Mouse (Mus musculus): ENCODE results near the gene Muc1.
"Not testable (repeated sequence)": the region's sequence is repeated elsewhere in the genome, so short reads cannot be mapped to it uniquely, and the experiment has no call there.

Gene Muc1

GRCm38 (mm10) chr3:89210162-89210561 lies 18.7 kb upstream of the Muc1 start:
- no peak for DNase-seq (ENCODE audit: low spot score)

GRCm38 (mm10) chr3:89210731-89211130 lies 18.1 kb upstream of the Muc1 start:
- no peak for DNase-seq (ENCODE audit: low spot score)

- peak; percentile 75 for DNase-seq (ENCODE audit: low spot score)
These were observed 14.9 kb upstream of the Muc1 start for GRCm38 (mm10) chr3:89213803-89214530.

- no peak for DNase-seq (ENCODE audit: low spot score)
These were observed 14.0 kb upstream of the Muc1 start, which contains the start of gene Thbs3 for GRCm38 (mm10) chr3:89214681-89215411. Thbs3 (plus strand) TSS chr3:89215180.

GRCm38 (mm10) chr3:89215853-89216252 lies 13.0 kb upstream of the Muc1 start:
- peak; percentile 65 for DNase-seq (ENCODE audit: low spot score)

GRCm38 (mm10) chr3:89216407-89216806 lies 12.4 kb upstream of the Muc1 start:
- DNase-seq (ENCODE audit: low spot score): not testable (repeated sequence)

GRCm38 (mm10) chr3:89218271-89218670 lies 10.6 kb upstream of the Muc1 start:
- DNase-seq (ENCODE audit: low spot score): no peak

GRCm38 (mm10) chr3:89219546-89219945 lies 9.3 kb upstream of the Muc1 start:
- DNase-seq (ENCODE audit: low spot score): no peak

- DNase-seq (ENCODE audit: low spot score): no peak
These were observed 7.7 kb upstream of the Muc1 start for GRCm38 (mm10) chr3:89221167-89221566.

GRCm38 (mm10) chr3:89224796-89225195 lies 4.1 kb upstream of the Muc1 start:
- DNase-seq (ENCODE audit: low spot score): no peak

- no peak for DNase-seq (ENCODE audit: low spot score)
These were observed 3.5 kb upstream of the Muc1 start for GRCm38 (mm10) chr3:89225321-89225815.

GRCm38 (mm10) chr3:89225918-89226317 lies 2.9 kb upstream of the Muc1 start:
- DNase-seq (ENCODE audit: low spot score): no peak

GRCm38 (mm10) chr3:89226361-89226760 lies 2.5 kb upstream of the Muc1 start:
- no peak for DNase-seq (ENCODE audit: low spot score)

GRCm38 (mm10) chr3:89226900-89227299 lies 2.0 kb upstream of the Muc1 start, which contains the start of gene Mtx1:
Mtx1 (minus strand) TSS chr3:89227088.
- DNase-seq (ENCODE audit: low spot score): no peak

GRCm38 (mm10) chr3:89227307-89228179 lies 1.3 kb upstream of the Muc1 start:
- DNase-seq (ENCODE audit: low spot score): no peak

- DNase-seq (ENCODE audit: low spot score): no peak
These were observed 692 bp upstream of the Muc1 start for GRCm38 (mm10) chr3:89228180-89228549.

- DNase-seq (ENCODE audit: low spot score): no peak
These were observed 419 bp downstream of the Muc1 start for GRCm38 (mm10) chr3:89229276-89229675.

GRCm38 (mm10) chr3:89230561-89230960 lies 1.7 kb downstream of the Muc1 start:
- DNase-seq (ENCODE audit: low spot score): no peak

GRCm38 (mm10) chr3:89231345-89231744 lies 2.5 kb downstream of the Muc1 start:
- no peak for DNase-seq (ENCODE audit: low spot score)

- no peak for DNase-seq (ENCODE audit: low spot score)
These were observed 3.0 kb downstream of the Muc1 start for GRCm38 (mm10) chr3:89231772-89232275.

- no peak for DNase-seq (ENCODE audit: low spot score)
These were observed 3.8 kb downstream of the Muc1 start for GRCm38 (mm10) chr3:89232614-89233013.

GRCm38 (mm10) chr3:89233562-89234110 lies 4.8 kb downstream of the Muc1 start:
- no peak for DNase-seq (ENCODE audit: low spot score)

Data from layer of hippocampus, adult 9-10 months (tissue).